Mouse (Mus musculus) heart, postnatal 10 days (tissue): ENCODE data around the gene Lfng. TPM values are rescaled to one million over a fixed set of nuclear protein-coding genes. Genes with fewer than 3 reads are reported as not detected.

ENCODE experiments used
- DNase-seq, 2 experiments: peaks; one replicate each; pipeline ENCODE4 v3.0.0; 2021
- intact Hi-C: fragments of 180-260 bp; cut with DNase I; formaldehyde crosslinking; loops from one replicate; pipeline ENCODE4 v1.15.1; 2025
- total RNA-seq, 2 experiments: library from RNA; stranded (reverse); gene quantifications; 2 replicates each; pipeline ENCODE4 v1.2.3; 2021

The Lfng gene
- total RNA-seq, 2 experiments from 2014 or later = 14.1 to 15.7 TPM

GRCm38 (mm10) chr5:140615321-140616109 is 8.4 kb downstream of the Lfng start:
- intact Hi-C loops = no loop called here
- DNase-seq = no peak

GRCm38 (mm10) chr5:140616110-140616503 is 9.0 kb downstream of the Lfng start:
- intact Hi-C loops = no loop called here
- no peak for DNase-seq

- intact Hi-C loops = no loop called here
Measured at GRCm38 (mm10) chr5:140616691-140617090, 9.6 kb downstream of the Lfng start.

GRCm38 (mm10) chr5:140617714-140618113 is 10.6 kb downstream of the Lfng start:
- DNase-seq = peak in 1 of 2 experiments; percentile 52
- intact Hi-C loops = no loop called here

More at GRCm38 (mm10) chr5:140616691-140617090, 9.6 kb downstream of the Lfng start:
- DNase-seq = no peak

DNA sequence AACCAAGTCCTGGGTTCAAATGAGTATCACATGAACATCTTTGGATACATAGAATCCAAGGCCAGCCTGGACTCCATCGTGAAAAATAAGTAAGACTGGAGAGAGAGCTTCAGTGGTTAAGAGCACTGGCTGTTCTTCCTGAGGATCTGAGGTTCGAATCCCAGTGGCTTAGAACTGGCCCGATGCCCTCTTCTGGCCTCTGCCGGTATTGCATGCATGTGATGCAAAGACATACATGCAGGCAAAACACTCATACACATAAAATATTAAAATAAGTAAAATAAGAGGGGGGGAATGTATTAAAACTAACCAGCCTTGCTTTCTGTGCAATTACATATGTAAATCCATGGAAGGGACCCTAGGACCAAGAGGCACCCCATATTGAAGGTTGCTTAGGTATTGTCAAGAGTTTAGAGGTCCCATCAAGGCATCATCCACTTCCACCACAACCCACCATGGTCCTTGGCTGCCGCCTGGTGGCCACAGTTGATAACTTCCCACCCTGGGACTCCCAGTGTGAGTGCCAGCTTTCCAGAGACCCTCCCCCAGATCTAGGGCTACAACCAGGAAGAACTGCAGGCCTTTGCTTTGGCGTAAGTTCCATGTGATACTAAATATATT is 12.1 kb downstream of the Lfng start:
- peak; percentile 81 to 90 for DNase-seq
- intact Hi-C loops = loop anchor here (1.0 kb wide), 2 partner anchors 51 to 79 kb away; no protein-coding TSS in a partner anchor

DNA sequence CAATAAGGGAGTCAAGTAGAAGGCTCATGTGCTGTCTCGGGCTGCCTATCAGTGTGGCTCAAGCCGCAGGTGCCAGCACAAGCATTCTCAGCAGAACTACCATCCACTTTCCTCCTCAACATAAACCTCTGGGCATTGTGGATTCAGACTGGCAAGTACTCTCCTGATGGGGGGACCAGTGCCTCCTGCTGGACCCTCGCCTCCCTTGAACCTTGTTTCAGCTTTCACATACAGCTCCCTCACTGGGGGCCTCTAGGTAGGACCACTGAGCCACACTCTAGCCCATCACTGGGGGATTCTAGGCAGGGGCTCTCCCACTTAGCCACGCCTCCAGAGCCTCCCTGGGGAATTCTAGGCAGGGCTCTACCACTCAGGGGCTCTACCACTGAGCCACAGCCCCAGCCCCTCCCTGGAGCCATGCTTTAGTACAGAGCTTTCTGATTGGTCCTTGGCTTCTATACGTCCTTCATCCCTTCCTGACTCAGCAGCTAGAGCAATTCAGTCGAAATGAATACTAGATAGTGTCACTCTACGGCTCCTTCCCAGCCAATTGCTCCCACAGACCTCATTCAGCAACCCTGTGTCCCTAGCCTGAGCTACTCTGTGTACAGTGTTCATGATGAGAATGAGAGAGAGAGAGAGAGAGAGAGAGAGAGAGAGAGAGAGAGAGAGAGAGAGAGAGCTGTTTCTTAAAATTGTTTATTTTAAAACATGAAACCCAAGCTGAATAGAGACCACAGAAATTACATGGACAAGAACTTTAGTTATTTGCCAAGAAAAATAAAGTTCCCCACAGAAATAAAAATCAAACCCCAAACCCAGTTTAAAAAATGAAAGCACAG is 13.0 kb downstream of the Lfng start:
- intact Hi-C loops = loop anchor here (1.0 to 10.0 kb wide), 3 partner anchors 52 to 195 kb away; no protein-coding TSS in a partner anchor
- no peak for DNase-seq

- intact Hi-C loops = loop anchor here (10.0 kb wide), 1 partner anchor 196 kb away; no protein-coding TSS in a partner anchor
Measured at GRCm38 (mm10) chr5:140621092-140621491, 14.0 kb downstream of the Lfng start.

GRCm38 (mm10) chr5:140621517-140621916 is 14.4 kb downstream of the Lfng start:
- DNase-seq = no peak
- intact Hi-C loops = loop anchor here (10.0 kb wide), 1 partner anchor 197 kb away; no protein-coding TSS in a partner anchor

More at GRCm38 (mm10) chr5:140621092-140621491, 14.0 kb downstream of the Lfng start:
- DNase-seq = no peak

DNA sequence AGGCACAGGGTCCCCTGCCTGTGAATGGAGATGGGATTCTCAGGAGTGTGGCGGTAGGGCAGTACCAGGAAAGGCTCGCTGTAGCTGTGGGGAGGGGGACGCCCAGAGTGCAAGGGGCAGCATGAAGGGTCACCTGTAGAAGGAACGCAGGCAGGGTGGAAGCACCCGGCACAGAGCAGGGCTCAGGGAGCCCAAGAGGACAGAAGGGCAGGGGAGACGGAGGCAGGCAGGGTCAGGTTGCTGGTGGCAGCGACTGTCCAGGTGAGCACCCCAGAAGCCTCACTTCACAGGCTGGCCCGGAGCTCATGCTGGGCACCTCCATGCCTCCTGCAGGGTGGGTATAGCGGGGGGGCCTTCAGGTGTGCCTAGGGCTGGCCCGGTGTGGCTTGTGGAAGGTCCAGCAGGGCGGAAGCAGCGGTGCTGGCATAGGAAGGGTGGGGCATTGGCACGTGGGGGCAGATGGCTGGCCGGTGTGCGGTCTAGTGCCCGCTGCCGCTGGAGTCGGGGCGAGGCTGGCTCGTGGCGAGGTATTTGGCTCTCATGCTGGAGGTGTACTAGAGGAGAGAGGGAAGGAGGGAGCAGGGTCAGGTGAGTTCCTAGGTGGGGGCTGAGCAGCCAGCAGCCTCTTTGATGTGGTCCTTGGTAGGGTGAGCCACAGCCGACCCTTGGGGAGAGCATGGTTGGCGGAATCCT is 16.0 kb downstream of the Lfng start:
- intact Hi-C loops = loop anchor here (10.0 kb wide), 1 partner anchor 198 kb away; no protein-coding TSS in a partner anchor
- no peak for DNase-seq

GRCm38 (mm10) chr5:140623791-140624190 is 16.7 kb downstream of the Lfng start:
- intact Hi-C loops = loop anchor here (10.0 kb wide), 1 partner anchor 199 kb away; no protein-coding TSS in a partner anchor

DNA sequence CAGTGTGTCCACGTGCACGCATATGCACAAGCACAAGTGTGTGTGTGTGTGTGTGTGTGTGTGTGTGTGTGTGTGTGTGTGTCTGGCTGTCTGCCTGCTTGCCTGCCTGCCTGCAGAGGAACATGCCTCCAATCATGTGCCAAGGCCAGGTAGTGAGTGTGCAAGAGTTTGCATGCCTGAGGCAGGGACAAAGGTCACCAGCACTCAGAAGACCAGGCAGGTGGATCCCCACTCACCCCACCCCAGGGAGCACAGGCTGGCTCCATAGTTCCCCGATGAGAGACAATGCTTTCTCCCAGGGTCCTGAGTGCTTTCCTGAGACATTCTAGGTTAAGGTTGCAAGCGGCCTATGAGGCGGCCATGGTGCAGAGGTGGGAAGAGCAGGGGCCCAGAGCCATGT is 17.1 kb downstream of the Lfng start:
- intact Hi-C loops = loop anchor here (10.0 kb wide), 1 partner anchor 199 kb away; no protein-coding TSS in a partner anchor

More at GRCm38 (mm10) chr5:140623791-140624190, 16.7 kb downstream of the Lfng start:
- DNase-seq = no peak

DNA sequence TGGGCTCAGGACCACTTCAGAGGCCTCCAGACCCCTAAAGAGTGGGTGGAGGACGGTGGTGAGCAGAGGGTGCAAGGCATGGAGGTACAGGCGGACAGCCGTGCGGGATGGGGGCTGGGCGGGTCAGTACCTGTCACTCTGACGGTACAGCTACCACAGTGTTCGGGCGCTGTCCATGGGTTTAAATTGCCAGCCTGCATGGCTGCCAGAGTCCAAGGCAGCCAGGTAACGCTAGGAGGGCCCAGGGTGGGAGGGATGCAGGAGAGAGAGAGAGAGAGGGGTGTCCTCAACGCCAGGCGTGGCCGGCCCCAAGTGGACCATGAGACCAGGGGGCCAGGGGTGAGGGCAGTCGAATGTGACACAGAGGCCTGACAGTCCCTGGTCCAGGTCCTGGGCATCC is 17.8 kb downstream of the Lfng start:
- intact Hi-C loops = loop anchor here (5.0 to 10.0 kb wide), 2 partner anchors 37 to 200 kb away; no protein-coding TSS in a partner anchor
- DNase-seq = no peak

More for the DNA sequence above, 17.1 kb downstream of the Lfng start:
- no peak for DNase-seq

- DNase-seq = no peak
- intact Hi-C loops = loop anchor here (5.0 to 10.0 kb wide), 2 partner anchors 35 to 203 kb away; no protein-coding TSS in a partner anchor
Measured at GRCm38 (mm10) chr5:140627580-140627979, 20.5 kb downstream of the Lfng start.

DNA sequence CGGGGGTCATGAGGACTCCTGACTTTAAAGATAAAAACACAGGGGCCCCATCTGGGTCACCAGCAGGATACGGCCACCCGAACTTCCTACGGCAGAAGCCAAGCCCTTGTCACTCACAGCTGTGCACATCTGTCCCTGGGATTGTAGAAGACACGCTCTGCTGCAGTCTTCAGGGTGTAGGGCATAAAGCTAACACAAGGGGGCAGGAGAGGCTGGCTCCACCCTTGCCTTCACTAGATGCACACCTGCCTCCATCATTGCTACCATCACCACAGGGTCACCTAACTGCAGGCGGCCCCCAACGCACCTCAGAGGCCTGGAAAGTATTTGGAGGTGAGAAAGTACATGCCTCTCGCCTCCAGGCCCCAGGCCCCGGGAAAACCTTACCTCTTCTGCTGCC is 21.9 kb downstream of the Lfng start:
- intact Hi-C loops = loop anchor here (5.0 to 10.0 kb wide), 2 partner anchors 33 to 204 kb away; no protein-coding TSS in a partner anchor
- no peak for DNase-seq

GRCm38 (mm10) chr5:140633432-140633831 is 26.3 kb downstream of the Lfng start:
- intact Hi-C loops = no loop called here
- no peak for DNase-seq

- DNase-seq = no peak
- intact Hi-C loops = no loop called here
Measured at GRCm38 (mm10) chr5:140634798-140635722, 27.9 kb downstream of the Lfng start.

DNA sequence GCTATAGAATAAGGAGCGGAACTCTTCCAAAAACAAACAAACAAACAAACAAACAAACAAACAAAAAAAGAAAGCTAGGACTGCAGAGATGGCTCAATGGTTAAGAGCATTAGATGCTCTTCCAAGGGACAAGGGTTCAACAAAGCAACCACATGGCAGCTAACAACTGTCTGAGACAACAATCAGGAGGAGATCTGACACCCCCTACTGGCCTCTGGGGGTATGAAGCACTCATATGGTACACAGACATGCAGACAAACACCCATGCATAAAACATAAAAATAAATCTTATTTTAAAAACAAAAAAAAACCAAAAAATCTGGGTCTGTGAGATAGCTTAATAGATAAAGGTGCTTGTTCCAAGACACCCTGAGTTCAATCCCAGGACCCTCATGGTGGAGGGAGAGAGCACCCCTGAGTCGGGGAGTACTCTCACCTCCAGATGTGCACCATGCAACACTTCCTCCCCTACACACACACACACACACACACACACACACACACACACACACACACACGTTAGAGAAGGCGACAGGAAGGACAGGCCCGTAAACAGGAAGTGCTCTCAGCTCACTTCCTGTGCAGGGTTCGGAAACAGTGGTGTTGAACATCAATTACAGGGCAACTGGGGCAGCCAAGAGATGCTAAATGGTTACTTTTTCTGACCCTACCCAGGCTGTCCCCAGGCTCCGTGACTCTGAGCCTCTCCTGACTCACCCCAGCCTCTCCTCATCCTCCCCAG is 29.4 kb downstream of the Lfng start:
- intact Hi-C loops = no loop called here
- DNase-seq = no peak

DNA sequence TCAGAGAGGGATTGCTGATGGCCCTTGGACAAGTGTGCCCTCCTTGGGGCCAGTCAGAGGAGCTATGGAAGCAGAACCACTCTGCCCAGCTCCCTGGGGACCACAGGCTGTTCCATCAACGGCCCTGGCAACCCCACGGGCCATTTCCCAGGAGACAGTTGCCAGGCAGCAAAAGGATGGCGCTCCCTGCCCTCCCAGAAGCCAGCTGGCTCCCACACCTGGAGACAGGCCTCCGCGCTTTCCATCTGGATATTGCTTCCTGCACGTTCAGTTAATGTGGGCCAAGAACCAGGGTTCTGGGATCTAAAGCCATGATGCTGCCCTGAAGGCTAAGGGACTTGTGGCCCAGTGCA is 29.9 kb downstream of the Lfng start:
- intact Hi-C loops = no loop called here

More for the DNA sequence above, 29.9 kb downstream of the Lfng start:
- no peak for DNase-seq
